Mouse (Mus musculus): ENCODE measurements around the gene Kazald1.

Kazald1 gene

DNA sequence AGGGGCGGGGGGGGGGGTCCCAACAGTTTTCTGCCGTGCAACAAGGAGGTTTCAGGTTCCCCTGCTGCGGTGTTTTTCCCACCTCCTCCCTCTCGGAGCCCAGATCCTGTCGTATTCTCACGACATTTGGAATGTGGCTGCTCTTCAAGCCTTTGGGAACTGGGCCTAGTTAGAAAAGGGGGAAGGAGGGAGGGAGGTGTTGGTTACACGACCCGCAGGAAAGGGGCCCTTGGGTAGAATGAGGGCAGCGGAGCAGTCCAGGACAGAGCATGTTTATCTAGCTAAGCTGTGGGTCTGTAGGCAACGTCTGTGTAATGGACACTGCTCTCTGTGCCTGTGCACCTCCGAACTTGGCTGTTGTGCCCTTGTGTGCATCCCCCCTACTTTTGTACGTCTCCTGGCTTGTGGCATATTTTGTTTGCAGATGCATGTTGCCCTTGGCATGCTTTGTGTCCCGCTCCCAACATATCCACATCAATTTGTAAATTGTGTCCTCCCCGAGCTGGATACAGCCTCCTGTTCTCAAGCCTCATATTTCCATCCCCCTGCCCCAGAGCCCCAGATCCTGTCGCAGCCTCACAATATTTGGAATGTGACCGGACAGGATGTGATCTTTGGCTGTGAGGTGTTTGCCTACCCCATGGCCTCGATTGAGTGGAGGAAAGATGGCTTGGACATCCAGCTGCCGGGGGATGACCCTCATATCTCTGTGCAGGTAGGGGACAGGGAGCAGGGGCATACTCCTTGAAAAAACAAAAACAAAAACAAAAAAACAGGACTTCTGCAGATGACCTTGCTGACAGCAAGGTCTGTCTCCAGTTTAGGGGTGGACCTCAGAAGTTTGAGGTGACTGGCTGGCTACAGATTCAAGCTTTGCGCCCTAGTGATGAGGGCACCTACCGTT lies 3.0 kb downstream of the Kazald1 start:
- no peak for DNase-seq (ENCODE audit: low spot score in 2 of 2)

DNA sequence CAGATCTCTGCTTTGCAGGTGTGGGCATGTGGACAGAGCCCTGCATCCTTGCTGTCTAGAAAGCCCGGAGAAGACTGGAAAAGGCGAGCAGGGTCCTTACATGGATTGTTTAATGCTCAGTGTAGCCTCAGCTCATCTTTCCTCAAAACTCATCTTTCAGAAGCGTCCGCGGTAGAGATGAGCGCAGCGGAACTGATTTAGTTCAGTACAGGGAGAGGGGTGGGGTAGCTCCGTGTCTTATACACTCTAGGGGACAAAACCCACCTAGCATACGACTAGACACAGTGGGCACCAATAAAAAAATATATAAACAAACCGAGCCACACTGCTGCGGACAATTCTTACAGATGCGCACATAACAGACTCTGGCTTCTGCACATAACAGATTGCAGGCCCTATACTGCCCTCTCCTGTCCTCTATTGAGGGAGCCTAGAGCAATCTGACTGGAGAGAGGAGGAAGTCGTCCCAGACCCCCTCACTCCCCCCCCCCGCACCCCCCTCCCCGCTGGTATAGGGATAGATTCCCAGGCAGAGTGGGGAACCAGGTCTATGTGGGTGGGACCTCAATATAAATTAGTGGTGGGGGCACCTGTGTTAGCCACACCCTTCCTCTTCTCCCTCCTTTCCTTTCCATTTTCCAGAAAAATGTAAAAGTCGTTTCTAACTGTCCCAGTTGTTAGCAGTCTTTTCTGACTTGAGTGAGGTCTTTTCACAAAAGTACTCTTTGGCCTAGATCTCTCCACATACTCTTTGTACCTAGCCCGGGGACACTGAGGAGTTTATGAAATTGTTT lies 4.1 kb downstream of the Kazald1 start:
- no peak for DNase-seq (ENCODE audit: low spot score in 2 of 2)

DNA sequence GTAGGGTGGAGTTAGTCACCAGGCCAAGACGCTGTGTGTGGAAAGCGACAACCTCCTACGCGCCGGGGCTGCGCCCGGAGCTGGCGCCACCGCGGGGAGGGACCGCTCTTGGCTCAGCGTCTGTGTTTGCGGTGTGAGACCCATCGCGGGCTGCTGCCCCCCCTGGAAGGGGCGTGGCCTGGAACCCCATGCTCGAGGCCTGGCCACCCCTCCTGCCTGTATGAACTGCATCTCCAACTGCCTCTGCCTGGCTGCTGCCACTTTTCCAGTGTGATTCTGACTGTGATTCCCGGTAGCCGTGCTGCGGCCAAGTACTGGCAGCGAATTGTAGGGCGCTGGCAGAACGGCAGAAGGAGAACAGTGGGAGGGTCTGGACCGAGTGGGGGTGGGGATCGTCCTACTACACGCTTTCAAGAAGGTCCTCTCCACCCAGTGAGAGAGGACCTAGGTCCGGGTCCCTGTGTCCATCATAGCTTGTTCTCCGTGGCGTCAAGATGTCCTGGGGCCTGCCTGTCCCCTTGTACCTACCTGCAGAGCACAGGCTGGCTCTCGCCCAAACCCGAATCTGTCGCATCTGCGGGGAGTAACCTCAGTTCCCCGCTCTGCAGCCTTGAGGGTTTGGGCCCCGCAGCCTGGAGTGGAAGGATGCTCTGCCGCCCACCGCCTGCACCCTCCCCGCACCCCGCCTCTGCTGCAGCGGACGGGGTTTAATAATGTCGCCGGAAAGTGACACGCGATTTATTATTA lies 4.9 kb downstream of the Kazald1 start:
- DNase-seq (ENCODE audit: low spot score in 2 of 2), result peak; percentile 81

DNA sequence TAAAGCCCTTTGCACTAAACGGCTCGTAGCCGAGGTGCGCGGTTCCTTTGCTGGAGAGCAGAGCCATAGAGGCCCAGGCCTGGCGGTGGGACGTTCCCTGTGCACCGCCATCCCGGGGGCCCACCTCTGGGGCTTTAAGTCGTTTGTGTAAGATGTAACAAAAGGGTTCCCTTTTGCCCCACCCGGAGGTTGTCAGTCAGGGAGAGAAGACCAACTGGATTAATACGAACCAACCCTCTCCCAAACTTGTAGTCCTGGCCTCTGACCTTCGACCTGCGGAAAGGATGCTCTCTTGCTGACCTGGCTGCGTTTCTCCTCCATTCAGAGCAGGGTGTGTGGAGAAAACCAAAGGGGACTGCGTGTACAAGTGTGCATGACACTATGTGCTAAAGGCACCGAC lies 5.7 kb downstream of the Kazald1 start:
- DNase-seq (ENCODE audit: low spot score in 2 of 2), result no peak

DNA sequence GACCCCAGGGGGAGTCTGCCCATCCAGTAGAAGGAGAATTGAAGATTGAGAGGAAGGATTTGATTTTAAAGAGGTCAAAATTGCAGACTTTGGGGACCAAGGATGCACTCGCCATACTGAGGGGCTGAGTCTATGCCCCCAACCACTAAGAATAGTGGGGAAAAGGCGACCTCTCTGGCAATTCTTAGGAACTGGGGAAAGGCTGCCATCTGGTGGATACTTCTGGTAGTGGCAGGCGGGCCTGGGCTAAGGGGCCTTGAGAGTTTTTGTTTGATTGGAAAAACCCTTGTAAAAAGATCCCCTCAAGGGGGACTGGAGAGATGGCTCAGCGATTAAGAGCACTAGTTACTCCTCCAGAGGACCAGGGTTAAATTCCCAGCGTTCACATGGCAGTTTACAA lies 6.2 kb downstream of the Kazald1 start:
- DNase-seq (ENCODE audit: low spot score in 2 of 2), result peak; percentile 56 to 81

DNA sequence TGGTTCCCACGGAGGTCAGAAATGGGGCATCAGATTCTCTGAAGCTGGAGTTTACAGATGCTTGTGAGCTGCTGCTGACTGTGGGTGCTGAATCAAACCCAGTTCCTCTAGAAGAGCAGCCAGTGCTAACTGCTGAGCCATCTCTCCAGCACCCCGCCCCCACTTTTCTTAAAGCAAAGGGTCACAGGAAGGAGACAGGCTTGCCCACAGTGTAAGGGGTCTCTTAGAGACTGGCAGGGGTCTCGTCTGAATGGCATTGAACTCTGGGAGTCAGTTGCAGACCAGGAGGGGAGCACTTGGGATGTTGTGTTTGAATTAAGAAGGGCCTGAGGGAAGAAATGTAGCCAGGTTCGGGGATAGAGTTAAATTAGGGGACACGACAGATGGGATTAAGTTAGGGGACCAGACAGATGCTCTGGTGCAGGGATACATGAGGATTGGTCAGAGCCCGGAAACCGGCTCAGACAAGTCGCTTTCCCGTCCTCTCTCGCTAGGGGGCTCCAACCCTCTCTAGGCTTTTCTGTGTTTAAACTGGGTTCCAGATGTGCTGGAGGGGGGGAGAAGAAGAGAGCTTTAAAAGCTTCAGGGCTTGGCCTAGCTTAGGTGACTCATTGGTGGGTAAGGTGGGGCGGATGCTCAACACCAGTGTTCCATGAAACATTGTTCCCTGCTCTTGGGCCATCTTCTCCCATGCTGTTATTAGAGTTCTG lies 7.0 kb downstream of the Kazald1 start:
- DNase-seq (ENCODE audit: low spot score in 2 of 2), result peak in 1 of 2 experiments; percentile 28

DNA sequence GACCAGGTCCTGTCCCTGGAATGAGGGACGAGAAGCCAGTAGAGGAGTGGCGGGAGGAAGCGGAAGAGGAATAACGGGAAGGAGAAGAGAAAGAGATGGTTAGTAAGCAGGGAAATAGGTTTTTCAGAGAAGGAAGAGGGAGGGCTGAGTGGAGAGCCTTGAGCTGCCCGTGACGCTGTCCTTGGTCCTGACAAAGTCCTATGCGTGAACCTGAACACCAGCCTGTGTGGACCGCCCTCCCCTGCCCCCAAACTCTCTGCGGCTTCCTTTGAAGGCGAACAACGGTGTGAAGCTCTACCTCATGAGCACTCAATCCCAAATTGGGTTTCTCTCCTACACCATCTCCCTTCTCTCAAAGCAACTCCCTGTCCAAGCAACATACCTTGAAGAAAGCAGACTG lies 22.8 kb downstream of the Kazald1 start:
- DNase-seq (ENCODE audit: low spot score in 2 of 2), result no peak

DNA sequence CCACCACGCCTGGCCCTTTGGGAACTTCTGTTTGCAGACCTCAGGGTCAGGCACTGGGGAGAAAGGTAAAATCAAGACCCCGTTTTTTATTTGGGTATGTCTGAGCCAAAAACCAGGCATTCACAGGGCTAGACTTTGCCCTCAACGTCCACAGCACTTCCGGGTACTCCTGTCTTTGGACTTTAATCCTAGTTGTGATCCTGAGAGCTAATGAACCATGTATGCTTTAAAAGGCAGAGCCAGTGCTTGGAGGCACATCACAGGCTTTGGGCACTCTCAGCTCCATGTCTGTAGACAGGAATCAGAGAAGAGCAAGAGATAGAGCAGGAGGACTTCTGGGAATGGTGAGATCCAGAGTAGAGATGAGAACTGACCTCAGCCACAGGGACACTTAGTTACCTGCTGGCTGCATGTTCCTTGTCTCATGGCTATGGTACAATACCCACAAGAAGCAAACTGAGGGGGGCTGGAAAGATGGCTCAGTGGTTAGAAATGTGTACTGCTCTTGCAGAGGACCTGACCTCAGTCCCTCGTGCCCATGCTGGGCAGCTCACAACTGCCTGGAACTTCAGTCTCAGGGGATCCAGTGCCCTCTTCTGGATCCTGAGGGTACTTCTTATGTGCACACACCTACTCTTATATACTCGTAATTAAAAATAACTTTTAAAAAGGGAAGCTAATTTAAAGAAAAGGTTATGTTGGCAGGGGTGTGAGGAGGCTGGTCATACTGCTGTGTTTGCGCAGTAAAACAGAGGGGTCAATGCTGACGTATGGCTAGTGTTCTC lies 25.6 kb downstream of the Kazald1 start:
- DNase-seq (ENCODE audit: low spot score in 2 of 2), result no peak

DNA sequence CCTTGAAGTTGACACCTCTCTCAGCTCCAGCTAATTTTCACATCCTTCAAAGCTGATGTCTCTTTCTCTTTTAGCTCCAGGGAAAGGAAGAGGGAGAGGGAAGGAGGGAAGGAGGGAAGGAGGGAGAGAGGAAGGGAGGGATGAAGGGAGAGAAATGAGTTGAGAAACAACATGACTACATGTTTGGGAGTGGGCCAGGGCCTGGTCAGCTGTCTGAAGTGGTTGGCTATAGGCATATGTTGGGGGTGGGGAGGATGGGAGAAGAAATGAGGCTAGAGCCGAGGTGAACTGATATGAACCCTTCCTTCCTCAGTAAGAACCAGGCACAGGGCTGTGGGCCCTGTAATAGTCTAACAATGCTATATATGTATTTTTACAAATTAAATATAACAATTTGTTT lies 30.6 kb downstream of the Kazald1 start:
- DNase-seq (ENCODE audit: low spot score in 2 of 2), result no peak

DNA sequence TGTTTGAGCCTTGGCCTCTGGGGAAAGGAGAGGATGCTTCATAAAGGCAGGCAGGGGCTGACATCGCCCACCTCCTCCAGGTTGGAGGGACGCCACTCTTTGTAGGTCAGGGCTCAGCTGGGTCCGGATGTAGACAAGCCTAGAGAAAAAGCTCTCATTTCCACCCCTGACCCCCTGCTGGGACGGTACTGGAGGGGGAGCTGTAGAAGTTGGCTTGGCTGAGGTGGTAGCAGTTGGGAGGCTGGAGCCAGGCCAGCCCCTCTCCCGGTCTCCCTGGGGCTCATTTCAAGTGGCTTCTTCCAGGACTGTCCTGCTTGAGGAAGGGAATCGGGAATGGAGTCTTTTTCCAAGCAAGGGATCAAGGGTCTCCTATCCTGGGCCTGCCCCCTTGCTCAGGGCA lies 31.6 kb downstream of the Kazald1 start:
- no peak for DNase-seq (ENCODE audit: low spot score in 2 of 2)

DNA sequence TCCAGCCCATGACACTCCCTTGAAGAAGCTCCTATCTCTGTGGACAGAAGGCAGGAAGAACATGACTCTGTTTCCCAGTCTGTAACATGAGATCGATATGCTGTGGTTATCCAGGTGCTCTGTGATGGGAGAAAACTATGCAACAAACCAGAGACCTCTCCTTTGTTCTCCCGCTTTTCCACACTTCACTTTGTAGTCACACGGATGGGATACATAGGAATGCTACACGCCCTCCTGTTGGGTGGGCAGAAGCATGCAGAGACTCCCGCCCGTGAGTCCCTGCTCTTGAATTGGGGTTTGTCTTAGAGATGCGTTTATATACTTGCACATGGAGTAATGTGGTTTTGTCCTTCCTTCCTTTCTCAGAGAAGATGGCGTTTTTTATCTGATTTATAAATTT lies 35.6 kb downstream of the Kazald1 start:
- DNase-seq (ENCODE audit: low spot score in 2 of 2), result no peak

DNA sequence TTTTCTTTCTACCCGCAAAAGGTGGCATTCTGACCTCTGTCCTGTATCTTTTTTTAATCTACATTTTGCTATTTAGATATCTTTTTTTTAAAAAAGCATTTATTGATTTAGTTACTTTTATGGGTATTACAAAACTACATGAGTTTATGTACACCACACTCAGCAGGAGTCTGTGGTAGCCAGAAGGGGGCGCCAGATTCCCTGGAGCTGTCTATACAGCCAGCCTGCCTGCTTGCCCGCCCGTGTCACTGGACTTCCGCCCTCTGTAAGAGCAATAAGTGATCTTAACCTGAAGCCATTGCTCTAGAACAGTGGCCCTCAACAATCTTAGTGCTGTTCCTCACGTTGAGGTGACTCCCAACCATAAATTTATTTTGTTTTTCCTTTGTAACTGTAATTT lies 37.4 kb downstream of the Kazald1 start:
- no peak for DNase-seq (ENCODE audit: low spot score in 2 of 2)

DNA sequence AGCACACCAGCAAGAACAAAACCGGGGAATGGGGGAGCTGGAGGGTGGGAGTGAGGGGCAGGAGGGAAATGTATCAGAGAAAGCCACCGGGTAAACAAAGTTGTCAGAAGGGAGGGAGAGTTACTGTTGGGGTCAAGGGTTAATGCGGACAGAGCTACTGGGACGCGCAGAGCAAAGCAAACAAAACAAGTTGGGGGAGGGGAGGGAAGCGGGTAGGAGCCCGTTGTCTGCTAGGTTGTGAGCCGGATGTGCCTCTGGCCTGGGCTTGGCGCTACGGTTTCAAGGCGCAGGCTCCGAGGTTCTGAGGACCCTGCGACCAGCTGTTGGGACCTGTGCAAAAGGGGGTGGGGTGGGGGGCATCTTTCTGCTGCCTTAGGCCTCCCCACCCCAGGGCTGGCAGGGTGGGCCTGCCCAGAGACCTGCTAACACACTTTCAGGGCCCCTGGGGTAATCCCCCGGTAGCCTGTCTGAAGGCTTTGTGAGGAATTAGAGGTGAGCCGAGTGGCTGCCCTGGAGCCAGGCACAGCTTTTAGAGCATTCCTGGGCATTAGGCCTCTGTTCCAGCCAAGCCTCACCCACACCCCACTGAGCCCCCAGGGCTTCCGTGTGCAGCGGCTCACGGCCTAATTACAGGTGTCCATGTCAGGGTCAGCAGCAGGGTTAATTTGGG lies 38.9 kb downstream of the Kazald1 start:
- no peak for DNase-seq (ENCODE audit: low spot score in 2 of 2)

DNA sequence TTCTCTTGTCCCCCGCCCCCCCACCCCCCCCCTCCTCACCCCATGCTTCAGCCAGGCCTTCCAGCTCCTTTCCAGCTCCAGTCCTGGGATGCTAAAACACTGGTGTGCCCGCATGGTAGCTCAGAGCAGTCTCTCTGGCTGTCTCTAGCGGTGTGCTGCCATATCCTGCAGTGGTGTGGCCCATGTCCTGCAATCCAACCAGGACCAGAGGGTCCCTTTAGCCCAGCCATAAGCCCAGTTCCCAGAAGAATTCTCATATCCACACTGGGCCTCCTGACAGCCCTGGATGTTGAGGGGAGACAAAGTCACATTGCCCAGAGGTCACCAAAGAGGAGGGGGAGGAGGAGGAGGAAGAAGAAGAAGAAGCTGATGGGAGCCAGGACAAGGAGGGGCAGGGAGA lies 39.7 kb downstream of the Kazald1 start:
- no peak for DNase-seq (ENCODE audit: low spot score in 2 of 2)

DNA sequence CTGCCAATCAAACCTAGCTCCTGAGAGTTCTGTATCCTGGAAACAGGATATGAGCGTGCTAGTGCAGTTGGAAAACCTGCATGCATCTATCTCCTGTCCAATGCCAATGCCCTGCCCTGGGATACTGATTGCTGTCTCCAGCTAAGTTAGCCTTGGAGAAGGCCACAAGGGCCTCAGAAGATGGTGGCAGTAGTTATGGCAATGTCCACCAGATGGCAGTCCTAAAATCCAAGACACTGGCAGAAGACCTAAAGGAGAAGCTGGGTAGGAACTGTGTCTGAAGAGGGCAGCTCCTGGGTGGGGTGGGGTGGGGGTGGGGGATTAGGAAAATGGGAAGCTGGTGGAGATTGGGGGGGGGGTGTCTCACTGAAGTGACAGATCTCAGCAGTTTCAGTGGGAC lies 41.8 kb downstream of the Kazald1 start:
- DNase-seq (ENCODE audit: low spot score in 2 of 2), result no peak

Data from urinary bladder, postnatal 4 days (tissue).